Mouse (Mus musculus) CH12.LX (cell line): ENCODE results near the gene Pdzrn4. TPM values are rescaled to one million over a fixed set of nuclear protein-coding genes. Genes with fewer than 3 reads are reported as not detected.

Source experiments
- DNase-seq: peaks from one replicate; pipeline ENCODE4 v3.0.0-alpha.2; 2013; ENCODE audit errors: extremely low read depth
- H3K27ac ChIP-seq: 2 replicates; pipeline ENCODE4 v1.5.1; 2012; ENCODE audit warnings: low read depth, mild to moderate bottlenecking, control low read depth, moderate library complexity; ENCODE audit not compliant: insufficient read depth
- H3K27me3 ChIP-seq: replicated peaks from 2 replicates; pipeline ENCODE3; 2012; ENCODE audit warnings: inconsistent platforms
- H3K36me3 ChIP-seq, 2 experiments: replicated peaks in 1 of 2; 2 replicates each; pipeline versions ENCODE3 to v1.6.1; 2012; ENCODE audit warnings: inconsistent platforms in 1 of 2, low read length in 1 of 2, mild to moderate bottlenecking in 1 of 2, mixed read lengths in 1 of 2, moderate library complexity in 1 of 2; ENCODE audit not compliant: control insufficient read depth in 1 of 2, insufficient read depth in 1 of 2
- H3K4me1 ChIP-seq, 2 experiments: 2 replicates each; pipeline ENCODE4 v1.6.1; 2012; ENCODE audit warnings: inconsistent platforms in 1 of 2, moderate library complexity in 1 of 2; ENCODE audit not compliant: insufficient read depth in 2 of 2, control insufficient read depth in 1 of 2
- H3K4me2 ChIP-seq: 2 replicates; pipeline ENCODE4 v1.6.1; 2012; ENCODE audit warnings: low read depth, mild to moderate bottlenecking, control low read depth; ENCODE audit not compliant: poor library complexity, insufficient read depth, severe bottlenecking
- H3K4me3 ChIP-seq, 3 experiments: fragments of 150-350 bp in 1 of 3; sonication (generic) in 1 of 3; replicated peaks in 1 of 3; 2 replicates each; pipeline versions ENCODE3 to v1.5.1; 2011 to 2012; ENCODE audit warnings: low read depth in 2 of 3, low read length in 2 of 3, mild to moderate bottlenecking in 2 of 3, moderate library complexity in 2 of 3, control low read depth in 1 of 3, improper control_type of control experiment in 1 of 3, inconsistent platforms in 1 of 3, mixed read lengths in 1 of 3; ENCODE audit not compliant: poor library complexity in 1 of 3
- H3K79me2 ChIP-seq: replicated peaks from 2 replicates; pipeline ENCODE4 v1.6.1; 2012; ENCODE audit warnings: mild to moderate bottlenecking, moderate library complexity; ENCODE audit not compliant: control insufficient read depth, poor library complexity, insufficient read depth, severe bottlenecking; ENCODE audit errors: extremely low read depth
- H3K9ac ChIP-seq: 2 replicates; pipeline ENCODE4 v1.6.1; 2012; ENCODE audit warnings: low read depth, mild to moderate bottlenecking, control low read depth, moderate library complexity; ENCODE audit not compliant: insufficient read depth
- H3K9me3 ChIP-seq: replicated peaks from 2 replicates; pipeline ENCODE3; 2012; ENCODE audit warnings: low read length, inconsistent platforms, mixed read lengths
- BHLHE40 ChIP-seq: IDR thresholded peaks from 2 replicates; pipeline ENCODE4 v1.6.1; 2011; ENCODE audit warnings: mild to moderate bottlenecking, low read depth, low read length, improper control_type of control experiment
- CHD1 ChIP-seq: IDR thresholded peaks from 2 replicates; pipeline ENCODE4 v1.6.1; 2012; ENCODE audit warnings: low read depth, low read length, improper control_type of control experiment, inconsistent platforms
- E2F4 ChIP-seq: IDR thresholded peaks from 2 replicates; pipeline ENCODE4 v1.6.1; 2011; ENCODE audit warnings: low read depth, low read length, improper control_type of control experiment; ENCODE audit not compliant: insufficient replicate concordance
- ETS1 ChIP-seq: conservative IDR thresholded peaks from 2 replicates; pipeline ENCODE4 v1.6.1; 2012; ENCODE audit warnings: low read depth, mild to moderate bottlenecking, inconsistent platforms, low read length, improper control_type of control experiment, moderate library complexity
- GABPA ChIP-seq: IDR thresholded peaks from 2 replicates; pipeline ENCODE4 v1.6.1; 2012; ENCODE audit warnings: low read depth, low read length, improper control_type of control experiment, inconsistent platforms; ENCODE audit not compliant: insufficient replicate concordance
- HCFC1 ChIP-seq: IDR thresholded peaks from 2 replicates; pipeline ENCODE4 v1.6.1; 2012; ENCODE audit warnings: low read depth, mild to moderate bottlenecking, inconsistent platforms, low read length, improper control_type of control experiment
- IRF4 ChIP-seq: IDR thresholded peaks from 2 replicates; pipeline ENCODE4 v1.6.1; 2014; ENCODE audit warnings: low read depth, mild to moderate bottlenecking, inconsistent platforms, low read length, improper control_type of control experiment
- JUND ChIP-seq: conservative IDR thresholded peaks from 2 replicates; pipeline ENCODE4 v1.6.1; 2011; ENCODE audit warnings: low read depth, low read length, improper control_type of control experiment
- KAT2A ChIP-seq: IDR thresholded peaks from 2 replicates; pipeline ENCODE4 v1.6.1; 2012; ENCODE audit warnings: low read length, improper control_type of control experiment, inconsistent platforms; ENCODE audit not compliant: insufficient replicate concordance
- MAX ChIP-seq: IDR thresholded peaks from 2 replicates; pipeline ENCODE4 v1.6.1; 2011; ENCODE audit warnings: low read length, improper control_type of control experiment
- MAZ ChIP-seq: IDR thresholded peaks from 2 replicates; pipeline ENCODE4 v1.6.1; 2012; ENCODE audit warnings: low read depth, mild to moderate bottlenecking, inconsistent platforms, low read length, improper control_type of control experiment, moderate library complexity
- NELFE ChIP-seq: IDR thresholded peaks from 2 replicates; pipeline ENCODE4 v1.6.1; 2011; ENCODE audit warnings: low read depth, low read length, improper control_type of control experiment
- POLR2A ChIP-seq: IDR thresholded peaks from 2 replicates; pipeline ENCODE4 v1.6.1; 2011; ENCODE audit warnings: low read depth, mild to moderate bottlenecking, improper control_type of control experiment, low read length
- POLR2AphosphoS2 ChIP-seq: IDR thresholded peaks from 2 replicates; pipeline ENCODE4 v1.6.1; 2011; ENCODE audit warnings: low read depth, low read length, improper control_type of control experiment
- RCOR1 ChIP-seq: conservative IDR thresholded peaks from 2 replicates; pipeline ENCODE4 v1.6.1; 2012; ENCODE audit warnings: low read depth, mild to moderate bottlenecking, inconsistent platforms, low read length, improper control_type of control experiment
- SIN3A ChIP-seq: IDR thresholded peaks from 2 replicates; pipeline ENCODE4 v1.6.1; 2012; ENCODE audit warnings: low read length, improper control_type of control experiment, inconsistent platforms
- SMC3 ChIP-seq: IDR thresholded peaks from 2 replicates; pipeline ENCODE4 v1.6.1; 2011; ENCODE audit warnings: low read depth, low read length, improper control_type of control experiment
- TBP ChIP-seq: conservative IDR thresholded peaks from 2 replicates; pipeline ENCODE4 v1.6.1; 2011; ENCODE audit warnings: low read depth, low read length, improper control_type of control experiment
- TCF12 ChIP-seq: IDR thresholded peaks from 2 replicates; pipeline ENCODE4 v1.6.1; 2014; ENCODE audit warnings: low read depth, mild to moderate bottlenecking, inconsistent platforms, low read length, improper control_type of control experiment
- UBTF ChIP-seq: IDR thresholded peaks from 2 replicates; pipeline ENCODE4 v1.6.1; 2012; ENCODE audit warnings: low read depth, mild to moderate bottlenecking, inconsistent platforms, low read length, improper control_type of control experiment, moderate library complexity
- USF2 ChIP-seq: conservative IDR thresholded peaks from 2 replicates; pipeline ENCODE4 v1.6.1; 2011; ENCODE audit warnings: low read depth, low read length, improper control_type of control experiment
- ZC3H11A ChIP-seq: IDR thresholded peaks from 2 replicates; pipeline ENCODE4 v1.6.1; 2012; ENCODE audit warnings: low read depth, mild to moderate bottlenecking, inconsistent platforms, low read length, improper control_type of control experiment
- ZKSCAN1 ChIP-seq: IDR thresholded peaks from 2 replicates; pipeline ENCODE4 v1.6.1; 2012; ENCODE audit warnings: low read depth, inconsistent platforms, low read length, improper control_type of control experiment, borderline replicate concordance
- dilution Hi-C: fragments of 300-500 bp; cut with MboI; formaldehyde crosslinking; loops from 2 replicates; pipeline ENCODE4 v1.14.3; 2020; ENCODE audit warnings: low sequenced_read_pairs; ENCODE audit not compliant: extremely low pct_unique_long_range_greater_than_20kb, extremely low pct_ligation_motif_present
- in situ Hi-C: fragments of 300-500 bp; cut with MboI; formaldehyde crosslinking; loops from 3 replicates; pipeline ENCODE4 v1.14.3; 2019; ENCODE audit warnings: low sequenced_read_pairs, low pct_ligation_motif_present, low pct_unique_long_range_greater_than_20kb, mixed read lengths
- polyA plus RNA-seq: library from polyadenylated mRNA; unstranded; fragments of >175 nt; gene quantifications from 2 replicates; pipeline ENCODE4 v1.2.1, GENCODE M21; 2012; ENCODE audit warnings: low read depth; ENCODE audit not compliant: insufficient read length
- total RNA-seq, 2 experiments: library from RNA; depleted of rRNA; stranded (reverse); fragments of 300-350 nt in 1 of 2; fragments of >200 nt in 1 of 2; gene quantifications; 2 replicates each; pipeline ENCODE4 v1.2.3; 2012 to 2014

The Pdzrn4 gene
- total and polyA plus RNA-seq, 3 experiments: not detected

DNA sequence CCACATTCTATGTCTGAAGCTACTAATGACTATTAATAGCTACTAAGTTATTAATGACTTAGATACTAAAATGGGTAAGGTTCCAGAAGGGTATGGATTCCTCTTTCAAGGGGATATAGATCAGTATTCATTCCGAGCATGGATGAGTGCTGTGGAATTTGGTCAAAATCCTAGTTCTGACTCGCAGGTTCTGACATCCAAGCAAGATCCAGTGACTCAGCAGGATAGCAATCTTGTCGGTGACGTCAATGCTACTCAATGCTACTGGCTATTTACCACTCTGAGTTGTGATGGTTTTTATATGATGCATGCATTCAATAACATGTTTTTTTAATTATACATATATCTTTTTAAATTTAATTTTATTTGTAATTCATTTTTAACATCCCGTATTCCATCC is 279.4 kb downstream of the Pdzrn4 start:
- Histone ChIP-seq H3K27ac (no peak overlapping the region), H3K4me2 (no peak overlapping the region), H3K79me2 (no peaks in the 10 kb centered on the region), H3K27me3 (no peaks in the 10 kb centered on the region), H3K9ac (no peak overlapping the region), H3K36me3 (no peaks in the 10 kb centered on the region), H3K4me3 (no peak overlapping the region), H3K9me3 (peaks cover 67% of the 10 kb centered on the region), H3K4me1 (no peaks in the 10 kb centered on the region)
- dilution Hi-C loops: no loop called here
- TF ChIP-seq JUND (no peak), POLR2A (no peak), NELFE (no peak), KAT2A (no peak), MAX (no peak)
- in situ Hi-C loops: no loop called here
- no peak for DNase-seq

DNA sequence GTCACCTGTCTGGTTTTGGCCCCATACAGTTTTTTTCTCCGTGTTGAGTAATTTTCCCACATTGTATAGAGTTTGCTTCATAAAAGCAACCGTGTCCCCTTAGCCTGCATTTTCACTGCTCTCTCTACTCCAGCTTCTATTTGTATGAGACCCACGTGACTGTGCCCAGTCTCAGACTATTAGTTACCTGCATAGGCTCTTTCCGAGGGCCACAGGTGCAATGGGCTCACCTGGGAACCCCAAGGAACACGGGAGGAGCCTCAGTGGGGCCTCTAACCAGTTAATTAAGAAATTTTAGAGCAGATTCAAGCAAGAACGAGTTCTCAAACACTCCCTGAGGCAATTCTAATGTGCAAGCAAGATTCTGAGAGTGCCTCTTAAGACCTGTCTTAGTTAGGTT is 281.7 kb downstream of the Pdzrn4 start:
- H3K9ac ChIP-seq: no peak overlapping the region
- peaks cover 74% of the 10 kb centered on the region for H3K9me3 ChIP-seq
- H3K4me3 ChIP-seq: no peak overlapping the region
- in situ Hi-C loops: no loop called here
- H3K4me1 ChIP-seq: no peaks in the 10 kb centered on the region
- H3K27me3 ChIP-seq: no peaks in the 10 kb centered on the region
- no peak for DNase-seq
- TF ChIP-seq ETS1: no peak
- TF ChIP-seq TBP: no peak
- no peak for TF ChIP-seq UBTF
- no peak for TF ChIP-seq NELFE
- TF ChIP-seq SIN3A: no peak
- TF ChIP-seq BHLHE40: no peak
- no peak for TF ChIP-seq JUND
- no peak for TF ChIP-seq POLR2A
- no peak for TF ChIP-seq E2F4
- TF ChIP-seq ZC3H11A: no peak
- no peak for TF ChIP-seq RCOR1
- no peak for TF ChIP-seq TCF12
- TF ChIP-seq IRF4: no peak
- H3K79me2 ChIP-seq: no peaks in the 10 kb centered on the region
- no peaks in the 10 kb centered on the region for H3K36me3 ChIP-seq
- H3K4me2 ChIP-seq: no peak overlapping the region
- dilution Hi-C loops: no loop called here
- no peak overlapping the region for H3K27ac ChIP-seq

DNA sequence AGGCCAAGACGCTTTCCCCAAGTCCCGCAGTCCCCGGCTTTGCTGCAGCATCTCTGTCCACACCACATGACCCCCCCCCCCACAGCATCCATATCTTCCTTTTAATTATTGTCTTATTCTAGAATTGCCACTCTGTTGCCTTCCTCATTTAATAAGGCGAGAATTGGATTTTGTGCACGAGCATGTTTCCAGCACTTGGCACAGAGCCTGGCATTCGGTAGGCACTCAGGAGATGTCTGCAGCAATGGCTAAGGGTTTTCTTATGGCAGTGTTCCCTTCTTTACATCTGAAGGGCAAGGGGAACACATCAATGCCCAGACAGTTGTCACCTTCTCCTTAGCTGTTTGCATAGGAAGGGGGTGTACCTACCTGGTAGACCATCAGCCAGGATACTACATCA is 282.9 kb downstream of the Pdzrn4 start:
- Histone ChIP-seq H3K9me3 (peaks cover 72% of the 10 kb centered on the region), H3K4me2 (no peak overlapping the region), H3K79me2 (no peaks in the 10 kb centered on the region), H3K27ac (no peak overlapping the region), H3K27me3 (no peaks in the 10 kb centered on the region), H3K9ac (no peak overlapping the region), H3K4me1 (no peaks in the 10 kb centered on the region), H3K4me3 (no peak overlapping the region), H3K36me3 (no peaks in the 10 kb centered on the region)
- in situ Hi-C loops (no loop called here), dilution Hi-C loops (no loop called here)
- TF ChIP-seq UBTF (no peak), E2F4 (no peak), USF2 (no peak), GABPA (no peak), MAX (no peak), SIN3A (no peak), TCF12 (no peak), ZKSCAN1 (no peak), CHD1 (no peak), IRF4 (no peak), MAZ (no peak), POLR2AphosphoS2 (no peak), HCFC1 (no peak), SMC3 (no peak), KAT2A (no peak)
- DNase-seq: no peak
